Mouse (Mus musculus): ENCODE measurements around the gene Zmiz1. TPM values are rescaled to one million over a fixed set of nuclear protein-coding genes. Genes with fewer than 3 reads are reported as not detected.

Zmiz1 gene
- polyA plus RNA-seq, 1 experiment, result 45.9 TPM

GRCm38 (mm10) chr14:25472096-25472861 is 13.3 kb downstream of the Zmiz1 start:
- DNase-seq (ENCODE audit: extremely low spot score in 1 of 2, low spot score in 1 of 2), result no peak

DNA sequence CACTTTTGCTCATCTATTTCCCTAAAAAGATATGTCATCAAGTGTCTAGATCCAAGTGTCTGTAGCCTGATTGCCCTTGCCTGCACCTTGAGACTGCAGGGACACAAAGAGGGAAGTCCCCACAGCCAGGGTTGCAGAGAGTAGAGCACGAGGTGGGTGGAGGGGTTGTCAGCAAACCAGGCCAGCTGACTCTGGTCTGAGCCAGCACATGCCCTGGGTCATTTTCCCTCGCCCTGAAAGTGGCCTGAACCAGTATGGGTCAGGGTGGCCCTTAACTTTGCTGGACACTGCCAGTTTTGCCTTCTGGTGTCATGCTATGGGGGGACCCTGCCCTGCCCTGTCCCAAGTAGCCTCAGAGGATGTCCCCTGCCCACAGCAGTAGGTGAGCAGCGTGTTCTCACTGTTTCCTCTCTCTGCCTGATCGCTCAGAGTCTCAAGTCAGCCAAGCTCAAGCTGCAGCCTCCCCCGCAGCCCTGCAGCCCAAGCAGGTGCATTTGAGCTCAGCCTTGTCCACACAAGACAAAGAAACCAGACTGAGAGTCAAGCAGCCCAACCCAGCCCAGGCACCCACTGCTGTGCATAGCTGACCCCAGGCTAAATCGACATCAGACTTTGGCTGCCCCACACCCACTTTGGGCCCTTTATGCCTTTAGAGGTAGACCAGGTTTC is 14.1 kb downstream of the Zmiz1 start:
- DNase-seq (ENCODE audit: extremely low spot score in 1 of 2, low spot score in 1 of 2), result no peak

- no peak for DNase-seq (ENCODE audit: extremely low spot score in 1 of 2, low spot score in 1 of 2)
These were observed 15.0 kb downstream of the Zmiz1 start for GRCm38 (mm10) chr14:25474017-25474416.

- DNase-seq (ENCODE audit: extremely low spot score in 1 of 2, low spot score in 1 of 2), result no peak
These were observed 15.7 kb downstream of the Zmiz1 start for GRCm38 (mm10) chr14:25474732-25475131.

DNA sequence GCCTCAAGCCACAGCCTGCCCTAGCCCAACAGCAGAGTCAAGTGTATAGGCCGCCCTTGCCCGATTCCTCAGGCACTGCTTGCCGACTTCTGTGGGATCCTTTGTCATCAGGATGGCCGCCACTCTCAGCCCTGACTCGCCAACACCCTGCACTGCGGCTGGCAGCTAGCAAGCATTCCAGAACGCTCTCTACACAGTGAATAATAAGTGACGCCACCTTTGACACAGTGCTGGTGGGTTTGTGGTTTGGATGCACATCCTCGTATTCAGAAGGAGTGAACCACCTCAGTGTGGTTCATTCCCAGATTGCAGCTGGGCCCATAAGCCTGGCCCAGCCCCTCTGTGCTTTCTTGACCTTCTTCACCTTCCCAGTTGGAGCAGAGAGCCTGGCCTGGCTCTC is 17.1 kb downstream of the Zmiz1 start:
- no peak for DNase-seq (ENCODE audit: extremely low spot score in 1 of 2, low spot score in 1 of 2)

- DNase-seq (ENCODE audit: extremely low spot score in 1 of 2, low spot score in 1 of 2), result no peak
These were observed 17.5 kb downstream of the Zmiz1 start for GRCm38 (mm10) chr14:25476453-25476852.

DNA sequence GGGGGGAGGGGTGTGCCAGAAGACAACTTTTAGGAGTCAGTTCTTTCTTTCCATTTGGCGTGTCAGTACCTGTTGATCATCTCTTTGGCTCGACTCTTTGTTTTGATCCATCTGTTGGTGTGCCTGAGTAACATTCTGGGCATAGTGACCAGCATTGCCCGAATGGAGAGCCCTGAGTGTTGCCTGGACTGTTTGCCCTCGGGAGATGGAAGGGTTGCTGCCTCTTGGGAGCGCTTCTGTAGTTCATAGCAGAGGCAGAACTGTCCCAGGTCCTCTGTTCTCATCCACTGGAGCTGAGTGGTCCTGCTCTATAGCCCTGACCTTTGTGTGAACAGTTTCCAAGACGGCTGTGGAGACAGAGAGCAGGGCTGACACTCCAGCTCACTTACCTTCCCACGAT is 18.3 kb downstream of the Zmiz1 start:
- DNase-seq (ENCODE audit: extremely low spot score in 1 of 2, low spot score in 1 of 2), result no peak

GRCm38 (mm10) chr14:25478257-25478656 is 19.3 kb downstream of the Zmiz1 start:
- DNase-seq (ENCODE audit: extremely low spot score in 1 of 2, low spot score in 1 of 2), result no peak

GRCm38 (mm10) chr14:25478755-25479154 is 19.8 kb downstream of the Zmiz1 start:
- DNase-seq (ENCODE audit: extremely low spot score in 1 of 2, low spot score in 1 of 2), result no peak

DNA sequence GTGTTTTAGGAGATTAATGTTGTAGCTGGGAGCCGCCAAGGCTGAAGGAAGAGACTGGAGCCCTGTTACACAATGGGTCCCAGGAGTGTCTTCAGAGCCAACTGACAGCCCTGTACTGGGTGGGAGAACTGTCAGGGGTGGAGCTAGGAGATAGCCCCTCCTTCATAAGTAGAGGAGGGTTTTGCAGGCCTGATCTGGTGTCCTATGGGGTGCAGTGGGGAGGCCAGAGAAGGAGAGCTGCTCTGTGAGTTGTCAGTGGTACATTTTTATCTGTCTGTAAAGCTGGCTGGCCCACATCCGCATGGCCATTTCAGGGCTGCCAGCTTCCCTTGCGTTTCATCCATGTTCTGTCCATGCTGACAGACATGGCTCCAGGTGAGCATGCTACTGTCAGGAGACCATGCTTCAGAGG is 20.9 kb downstream of the Zmiz1 start:
- DNase-seq (ENCODE audit: extremely low spot score in 1 of 2, low spot score in 1 of 2), result no peak

GRCm38 (mm10) chr14:25480443-25480842 is 21.5 kb downstream of the Zmiz1 start:
- DNase-seq (ENCODE audit: extremely low spot score in 1 of 2, low spot score in 1 of 2), result no peak

DNA sequence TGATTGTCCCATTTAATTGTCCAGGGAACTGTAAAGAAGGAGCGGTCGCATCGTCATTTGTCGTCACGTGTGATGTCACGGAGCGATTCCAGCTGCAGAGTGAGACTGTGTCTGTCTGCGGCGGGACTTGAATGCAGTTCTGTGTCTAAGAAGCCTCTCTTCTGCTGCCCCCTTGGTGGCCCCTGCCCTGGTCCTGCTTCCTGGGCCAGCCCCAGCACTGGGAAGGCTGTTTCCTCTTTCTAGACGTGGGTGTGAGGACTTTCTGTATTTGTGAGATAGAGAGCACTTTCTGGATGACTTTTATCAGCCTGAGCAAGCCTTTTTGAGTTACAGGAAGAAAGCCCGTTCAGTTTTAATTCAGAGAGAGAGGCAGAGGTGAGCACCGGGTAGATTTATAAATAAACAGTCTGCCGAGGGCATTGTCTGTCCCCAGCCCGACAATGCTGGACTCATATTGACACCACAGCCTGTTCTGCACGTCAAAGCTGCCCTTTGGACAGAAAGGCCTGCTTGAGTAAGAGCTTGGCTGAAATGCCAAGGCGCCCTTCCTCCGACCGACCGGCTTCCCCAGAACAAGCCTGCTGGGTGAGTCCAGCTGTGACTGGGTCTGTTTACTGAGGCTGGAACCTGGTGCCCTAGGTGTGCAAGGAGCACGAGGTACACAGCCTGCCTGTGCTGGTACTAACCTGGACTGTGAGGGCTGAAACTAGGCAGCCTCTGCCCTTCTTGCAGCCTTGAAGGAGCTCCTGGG is 22.1 kb downstream of the Zmiz1 start:
- no peak for DNase-seq (ENCODE audit: extremely low spot score in 1 of 2, low spot score in 1 of 2)

DNA sequence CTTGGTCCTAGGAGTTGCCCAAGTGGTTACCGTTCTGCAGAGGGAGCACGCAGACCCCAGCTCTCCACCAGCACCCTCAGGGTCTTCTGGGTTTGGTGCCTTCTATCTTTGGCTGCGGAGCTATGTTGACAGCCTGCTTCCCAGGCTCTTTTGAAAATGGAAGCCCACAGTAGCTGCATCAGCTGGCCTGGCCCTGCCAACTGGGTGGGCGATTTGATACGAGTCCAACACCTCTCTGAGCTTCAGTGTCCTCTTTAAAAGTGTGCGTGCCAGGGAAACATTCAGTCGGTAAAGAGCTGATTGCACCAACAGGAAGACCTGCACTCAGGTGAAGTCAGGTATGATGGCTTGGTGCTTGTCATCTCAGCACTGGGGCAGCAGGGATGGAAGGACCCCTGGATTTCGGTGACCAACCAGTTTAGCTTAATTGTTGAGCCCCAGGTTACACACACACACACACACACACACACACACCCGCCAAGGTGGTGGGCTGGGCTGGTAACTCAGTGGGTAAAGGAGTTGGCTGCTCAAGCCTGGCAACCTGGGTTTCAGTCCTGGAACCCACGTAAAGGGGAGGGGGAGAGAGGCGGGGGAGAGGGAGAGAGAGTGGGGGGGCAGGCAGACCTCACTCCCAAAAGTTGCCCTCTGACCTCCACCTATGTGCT is 22.8 kb downstream of the Zmiz1 start:
- no peak for DNase-seq (ENCODE audit: extremely low spot score in 1 of 2, low spot score in 1 of 2)

DNA sequence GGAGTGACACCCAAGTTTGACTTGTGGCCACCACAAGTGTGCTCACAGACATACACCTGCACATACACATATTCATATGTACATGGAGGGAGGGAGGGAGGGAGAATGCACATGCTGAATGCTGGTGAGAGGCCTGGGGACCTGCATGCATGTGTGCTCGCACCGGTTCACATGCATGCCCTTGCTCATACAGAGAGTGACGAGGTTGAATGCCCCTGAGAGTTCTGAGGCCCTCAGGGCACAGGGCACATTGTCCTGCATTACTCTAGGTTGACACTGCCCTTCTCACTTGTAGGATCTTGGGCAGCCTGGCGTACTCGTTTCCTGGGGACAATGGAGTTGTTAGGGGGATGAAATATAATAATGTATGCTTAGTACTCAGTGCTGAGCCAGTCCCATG is 23.4 kb downstream of the Zmiz1 start:
- DNase-seq (ENCODE audit: extremely low spot score in 1 of 2, low spot score in 1 of 2), result no peak

- DNase-seq (ENCODE audit: extremely low spot score in 1 of 2, low spot score in 1 of 2), result no peak
These were observed 24.3 kb downstream of the Zmiz1 start for GRCm38 (mm10) chr14:25483285-25483684.

DNA sequence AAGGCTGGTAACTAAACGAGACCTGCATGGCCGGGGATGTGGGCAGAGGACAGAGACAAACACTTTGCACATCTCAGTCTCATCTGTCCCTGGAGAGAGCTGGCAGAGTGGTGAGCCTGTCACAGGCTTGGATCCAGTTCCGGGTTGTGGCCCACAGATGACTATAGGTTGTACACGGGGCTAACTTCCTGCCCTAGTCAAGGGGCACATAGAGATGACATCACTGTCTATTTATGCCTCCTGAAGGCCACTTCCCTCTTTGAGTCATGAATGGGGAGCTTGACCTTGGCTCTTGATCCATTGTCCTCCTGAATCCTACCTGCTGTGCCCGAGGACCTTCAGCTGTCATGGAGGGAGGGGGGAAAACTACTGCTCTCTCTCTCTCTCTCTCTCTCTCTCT is 25.1 kb downstream of the Zmiz1 start:
- no peak for DNase-seq (ENCODE audit: extremely low spot score in 1 of 2, low spot score in 1 of 2)

DNA sequence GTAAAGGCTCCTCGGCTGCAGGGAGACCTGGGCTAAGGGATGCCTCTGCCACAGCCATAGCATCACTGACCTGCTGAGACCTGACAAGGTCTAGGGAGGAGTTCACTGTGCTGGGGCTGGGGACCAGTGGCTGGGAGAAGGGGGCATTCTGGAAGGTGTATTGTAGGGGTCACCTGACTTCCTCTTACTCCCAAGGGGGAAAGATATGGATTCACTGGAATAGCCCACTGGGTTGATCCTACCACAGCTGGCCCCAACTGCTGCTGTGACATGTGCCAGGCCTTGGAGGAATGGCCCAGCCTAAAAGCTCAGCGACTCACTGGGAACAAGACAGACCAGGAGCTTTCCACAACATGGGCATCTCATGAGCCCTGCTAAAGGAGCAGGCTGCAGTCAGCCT is 27.2 kb downstream of the Zmiz1 start:
- no peak for DNase-seq (ENCODE audit: extremely low spot score in 1 of 2, low spot score in 1 of 2)

GRCm38 (mm10) chr14:25486742-25487469 is 27.9 kb downstream of the Zmiz1 start:
- no peak for DNase-seq (ENCODE audit: extremely low spot score in 1 of 2, low spot score in 1 of 2)

GRCm38 (mm10) chr14:25487470-25487955 is 28.5 kb downstream of the Zmiz1 start:
- DNase-seq (ENCODE audit: extremely low spot score in 1 of 2, low spot score in 1 of 2), result no peak

DNA sequence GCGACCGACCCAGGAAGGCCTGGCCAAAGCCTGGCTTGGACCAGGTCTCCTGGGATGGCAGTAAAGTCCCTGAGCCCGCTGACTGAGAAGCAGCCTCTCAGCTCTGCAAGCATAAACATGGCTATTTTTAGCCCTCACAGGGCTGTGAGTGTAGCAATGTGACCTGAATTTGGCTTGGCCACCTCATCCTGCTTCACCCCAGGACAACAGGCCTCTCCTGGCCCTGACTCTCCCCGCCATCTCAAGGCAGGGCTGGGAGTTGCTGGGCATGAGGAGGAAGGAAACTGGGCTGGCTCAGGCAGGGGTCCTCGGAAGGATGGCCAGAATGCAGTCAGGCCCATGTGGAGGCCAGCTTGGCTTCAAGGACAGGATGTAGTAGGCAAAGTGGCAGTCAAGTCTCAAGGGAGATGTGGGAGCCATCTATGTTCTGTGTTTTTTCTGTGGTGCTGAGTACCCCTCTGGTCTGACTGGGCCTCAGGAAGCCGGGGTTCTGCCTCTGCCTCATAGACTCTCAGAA is 29.2 kb downstream of the Zmiz1 start:
- DNase-seq (ENCODE audit: extremely low spot score in 1 of 2, low spot score in 1 of 2), result no peak
